Mouse (Mus musculus) lung, postnatal 4 days (tissue): ENCODE data around the gene Tnik.
A peak's percentile ranks its signal among the peaks of the same experiment; 100 is the strongest.

Source experiments
- DNase-seq, 2 experiments: peaks; one replicate each; pipeline ENCODE4 v3.0.0; 2021

Tnik gene

DNA sequence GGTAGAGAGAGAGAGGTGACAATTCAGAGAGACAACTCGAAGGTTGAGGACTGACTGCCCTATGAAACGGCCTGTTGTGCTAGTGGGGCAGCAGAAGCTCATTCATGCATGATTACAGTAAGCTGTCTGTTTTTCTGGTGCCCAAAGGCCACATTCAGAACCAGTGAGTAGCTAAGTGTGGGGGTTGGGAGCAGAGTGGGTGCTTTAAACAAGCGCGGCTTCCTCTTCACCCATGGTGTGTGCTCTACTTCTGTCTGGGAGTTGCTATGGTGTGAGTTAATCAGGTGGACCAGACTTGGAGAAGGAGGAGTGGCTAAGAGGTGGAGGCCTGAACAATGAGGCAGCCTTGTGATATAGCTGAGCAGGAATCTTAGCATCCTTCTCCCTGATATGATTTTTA is 2.2 kb downstream of the Tnik start:
- DNase-seq = peak in 1 of 2 experiments; percentile 9

DNA sequence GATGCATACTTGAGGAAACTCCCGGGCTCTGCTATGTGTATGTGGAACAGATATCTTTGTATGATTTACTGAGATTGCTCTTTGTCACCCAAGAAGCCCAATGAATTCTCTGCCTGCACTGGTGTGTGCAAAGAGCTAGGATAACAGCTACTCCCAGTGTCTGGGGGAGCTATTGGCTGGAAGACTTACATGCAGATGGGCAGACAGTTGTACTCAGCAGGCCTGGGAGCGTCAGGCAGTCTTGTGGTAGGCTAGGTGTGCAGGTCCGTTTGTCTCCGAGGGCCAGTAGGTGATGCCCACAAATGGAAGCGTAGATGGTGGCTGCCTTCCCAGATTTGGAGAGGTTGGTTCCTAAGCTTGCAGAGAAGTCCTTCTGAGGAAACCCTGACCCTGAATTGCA is 2.6 kb downstream of the Tnik start:
- DNase-seq = no peak

DNA sequence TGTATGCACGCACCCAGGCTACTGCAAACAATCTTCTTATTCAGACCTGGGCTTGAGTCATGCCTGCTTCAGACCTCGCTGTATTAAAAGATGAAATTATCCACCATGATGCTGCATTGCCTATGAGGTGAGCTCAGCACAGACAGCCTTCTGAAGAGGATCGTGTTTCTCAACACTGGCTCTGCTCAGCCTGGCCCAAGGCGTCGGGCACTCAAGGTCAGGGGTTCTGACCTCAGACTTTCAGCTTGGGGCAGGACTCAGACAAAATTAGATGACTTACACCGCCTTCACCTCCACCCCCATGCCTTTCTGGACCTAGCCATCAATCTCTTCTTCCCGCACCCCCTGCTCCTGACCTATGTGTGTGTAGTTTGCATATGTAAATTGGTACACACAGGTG is 4.2 kb downstream of the Tnik start:
- no peak for DNase-seq

DNA sequence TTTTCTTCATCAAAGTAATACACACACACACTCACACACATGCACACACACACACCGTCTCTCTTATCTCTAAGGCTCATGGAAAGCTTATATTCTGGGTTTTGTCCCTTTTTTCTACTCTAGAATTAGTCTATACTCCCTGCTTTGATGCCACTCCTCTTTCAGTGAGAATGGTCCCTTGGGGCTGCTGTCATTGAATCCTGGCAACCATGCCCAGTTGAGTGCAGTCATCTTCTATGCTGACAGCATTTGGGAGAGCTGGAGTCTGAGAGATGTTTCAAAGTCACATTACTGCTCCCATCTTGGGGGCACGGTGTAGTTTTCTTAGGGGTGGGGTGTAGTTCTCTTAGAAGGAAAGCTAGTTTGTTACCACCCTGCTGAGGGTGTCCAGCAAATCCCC is 6.7 kb downstream of the Tnik start:
- no peak for DNase-seq

DNA sequence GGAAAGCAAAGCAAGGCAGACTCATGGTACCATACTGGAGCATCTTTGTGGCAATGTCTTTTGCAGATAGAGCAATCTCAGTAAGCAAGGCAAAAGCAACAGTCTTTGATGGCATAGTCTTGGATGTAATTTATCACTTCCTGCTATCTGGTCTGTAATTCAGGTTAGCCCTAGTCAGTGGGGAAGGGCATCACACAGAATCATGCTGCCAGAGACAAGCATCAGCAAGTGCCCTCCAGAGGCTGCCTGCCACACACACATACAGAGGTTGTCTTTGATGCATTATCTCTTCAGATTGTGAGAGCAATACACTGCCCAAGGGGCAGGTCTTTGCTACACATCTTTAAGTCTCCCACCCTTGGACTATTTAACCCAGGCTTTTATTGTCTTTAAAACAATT is 8.9 kb downstream of the Tnik start:
- no peak for DNase-seq

GRCm38 (mm10) chr3:28274763-28275162 is 11.7 kb downstream of the Tnik start:
- DNase-seq = no peak

DNA sequence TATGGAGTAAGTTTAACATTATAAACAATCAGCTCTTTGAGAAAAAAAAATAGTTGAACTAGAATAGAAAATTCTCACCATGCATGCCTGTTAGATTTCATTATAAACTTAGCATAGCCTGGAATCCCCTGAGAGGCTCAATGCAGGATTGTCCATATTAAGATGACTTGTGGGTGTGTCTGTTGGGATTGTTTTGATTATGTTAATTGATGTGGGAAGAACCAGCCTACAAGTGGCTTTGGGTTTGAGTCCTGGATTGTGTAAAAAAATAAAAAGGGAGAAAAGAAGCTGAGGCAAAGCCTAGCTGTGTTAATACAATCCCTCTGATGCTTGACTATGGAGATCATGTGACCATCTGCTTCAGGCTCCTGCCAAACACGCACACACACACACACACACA is 26.7 kb downstream of the Tnik start:
- DNase-seq = no peak

- peak; percentile 33 to 35 for DNase-seq
These were observed 38.4 kb downstream of the Tnik start for GRCm38 (mm10) chr3:28301378-28301777.

- DNase-seq = no peak
These were observed 40.9 kb downstream of the Tnik start for GRCm38 (mm10) chr3:28303915-28304314.

DNA sequence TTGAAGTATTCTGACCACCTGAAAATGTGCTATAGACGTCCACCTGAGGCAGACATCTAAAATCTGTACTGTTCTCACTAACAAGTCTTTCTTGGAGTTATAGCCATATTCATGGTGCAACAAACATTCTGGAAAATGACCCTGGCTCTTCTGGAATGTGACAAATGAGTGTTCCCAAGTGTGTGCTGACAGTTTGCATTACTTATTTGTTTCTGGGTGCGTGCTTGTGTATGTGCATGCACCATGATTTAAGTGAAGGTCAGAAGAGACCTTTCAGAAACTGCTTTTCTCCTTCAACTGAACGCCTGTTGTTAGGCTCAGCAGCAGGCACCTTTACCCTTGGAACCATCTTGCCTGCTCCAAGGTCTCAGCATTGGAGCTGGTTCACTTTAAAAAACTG is 43.8 kb downstream of the Tnik start:
- DNase-seq = peak in 1 of 2 experiments; percentile 13

- DNase-seq = no peak
These were observed 51.4 kb downstream of the Tnik start for GRCm38 (mm10) chr3:28314438-28314837.

DNA sequence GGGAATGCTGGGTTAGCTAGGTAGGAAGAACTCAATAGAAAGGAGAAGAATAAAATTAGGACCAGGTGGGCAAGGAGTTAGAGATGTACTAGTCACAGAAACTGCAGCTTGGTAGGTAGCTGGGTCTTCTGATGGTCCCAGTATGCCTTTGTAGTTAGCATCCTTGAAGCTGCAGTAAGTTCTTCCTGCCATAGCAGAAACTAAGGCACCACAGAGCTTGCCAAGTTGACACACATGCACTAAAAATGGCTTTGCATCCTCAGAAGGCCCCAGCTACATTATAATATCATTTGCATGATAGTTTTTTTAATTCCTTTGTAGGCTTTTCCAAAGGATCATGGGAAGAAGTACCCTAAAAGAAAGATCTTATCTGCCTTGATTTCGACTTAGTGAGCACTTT is 54.3 kb downstream of the Tnik start:
- no peak for DNase-seq

DNA sequence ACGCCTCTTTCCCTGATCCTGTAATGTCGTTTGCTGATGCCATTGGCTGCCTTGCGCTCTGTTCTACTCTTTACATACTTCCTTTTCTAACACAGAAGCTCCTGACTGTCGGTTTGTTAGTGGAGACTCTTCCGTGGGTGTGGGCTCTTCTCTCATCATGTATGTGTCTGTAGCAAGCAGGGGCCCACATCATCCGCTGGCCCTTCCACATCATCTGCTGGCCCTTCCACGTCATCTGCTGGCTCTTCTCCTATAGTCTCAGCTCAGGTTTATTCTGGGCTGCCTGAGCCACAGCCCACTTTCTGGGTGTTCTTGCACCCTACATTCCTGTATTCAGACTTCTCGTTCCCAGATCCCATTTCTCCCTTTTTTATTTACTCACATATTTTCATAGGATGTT is 58.6 kb downstream of the Tnik start:
- no peak for DNase-seq

DNA sequence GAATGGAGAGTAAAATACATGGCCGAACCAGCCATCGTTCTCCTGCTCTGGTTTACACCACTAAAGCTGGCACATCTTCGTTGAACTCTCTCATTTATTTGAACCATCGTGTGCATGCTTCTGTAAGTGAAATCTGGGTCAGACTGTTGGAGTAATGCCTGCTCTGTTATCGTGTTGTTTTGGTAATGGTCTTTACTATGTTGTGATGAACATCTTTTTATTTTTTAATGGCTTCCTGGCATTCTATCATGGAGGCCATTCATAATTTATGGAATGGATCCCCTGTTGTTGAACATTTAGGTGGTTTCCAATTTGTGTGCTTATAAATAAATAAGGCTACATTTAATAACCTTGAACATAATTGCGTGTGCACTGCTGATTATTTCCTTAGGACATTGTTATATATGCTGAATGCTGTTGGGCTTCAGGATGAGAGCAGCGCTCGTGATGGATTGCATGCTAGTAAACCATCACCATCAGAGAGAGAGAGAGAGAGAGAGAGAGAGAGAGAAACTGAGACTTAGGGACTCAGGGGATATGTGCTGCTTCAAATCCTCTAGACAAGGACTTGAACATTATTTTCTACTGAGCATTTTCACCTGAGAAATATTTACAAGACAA is 62.7 kb downstream of the Tnik start:
- DNase-seq = no peak

- no peak for DNase-seq
These were observed 69.3 kb downstream of the Tnik start for GRCm38 (mm10) chr3:28332316-28332715.

GRCm38 (mm10) chr3:28333869-28334268 is 70.9 kb downstream of the Tnik start:
- peak; percentile 45 to 78 for DNase-seq

DNA sequence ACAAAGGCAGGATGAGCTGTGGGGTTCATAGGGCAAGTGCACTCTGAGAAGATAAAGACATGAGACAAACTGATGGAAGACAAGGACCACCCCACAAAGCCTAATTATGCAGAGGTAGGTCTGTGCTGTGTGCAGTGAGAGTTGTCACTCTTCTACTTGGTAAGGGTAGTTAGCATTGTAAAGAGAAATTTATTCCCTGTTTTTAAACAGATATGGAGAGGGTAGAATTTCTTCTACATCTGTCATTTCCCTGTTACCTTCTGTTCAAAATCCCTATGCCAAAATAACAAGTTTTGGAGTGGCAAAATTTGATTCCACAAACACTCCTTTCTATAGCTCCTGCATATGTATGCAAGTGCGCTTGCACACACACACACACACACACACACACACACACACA is 71.5 kb downstream of the Tnik start:
- no peak for DNase-seq

DNA sequence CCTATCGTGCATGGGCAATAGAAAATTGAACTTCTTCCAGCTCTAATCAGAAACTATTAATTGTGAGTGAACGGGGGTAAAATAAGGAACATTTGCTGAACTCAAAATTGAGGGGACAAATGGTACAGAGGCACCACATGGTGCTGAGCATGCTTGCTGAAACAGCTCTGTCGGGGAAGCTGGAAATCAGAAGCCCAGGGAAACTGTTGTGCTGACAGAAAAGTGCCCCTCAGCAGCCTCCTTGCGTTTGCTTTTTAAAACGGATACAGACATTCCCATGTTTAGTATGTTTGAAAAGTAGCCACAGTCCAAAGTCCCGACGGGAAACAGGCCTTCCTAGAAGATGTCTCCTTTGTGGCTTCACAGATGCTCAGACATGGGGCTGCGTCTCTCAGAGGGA is 77.1 kb downstream of the Tnik start:
- no peak for DNase-seq

DNA sequence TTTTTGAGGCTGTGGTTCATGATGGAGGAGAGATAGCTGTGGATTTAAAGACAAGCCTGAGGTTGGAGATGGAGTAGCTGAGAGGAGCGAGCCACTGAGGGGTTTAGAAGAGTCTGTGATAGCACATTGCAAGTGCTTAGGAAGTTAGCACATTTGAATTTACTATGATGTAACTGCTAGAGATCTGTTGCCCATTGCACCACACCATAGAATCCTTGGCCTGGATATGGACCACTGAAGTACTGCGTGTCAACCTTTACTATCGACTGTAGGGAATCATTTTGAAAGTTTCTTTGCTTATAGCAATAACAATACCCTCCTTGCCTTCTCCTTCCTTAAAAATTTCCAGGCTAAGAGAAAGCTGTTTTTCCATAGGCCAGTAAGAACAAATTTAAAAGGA is 80.2 kb downstream of the Tnik start:
- DNase-seq = no peak

DNA sequence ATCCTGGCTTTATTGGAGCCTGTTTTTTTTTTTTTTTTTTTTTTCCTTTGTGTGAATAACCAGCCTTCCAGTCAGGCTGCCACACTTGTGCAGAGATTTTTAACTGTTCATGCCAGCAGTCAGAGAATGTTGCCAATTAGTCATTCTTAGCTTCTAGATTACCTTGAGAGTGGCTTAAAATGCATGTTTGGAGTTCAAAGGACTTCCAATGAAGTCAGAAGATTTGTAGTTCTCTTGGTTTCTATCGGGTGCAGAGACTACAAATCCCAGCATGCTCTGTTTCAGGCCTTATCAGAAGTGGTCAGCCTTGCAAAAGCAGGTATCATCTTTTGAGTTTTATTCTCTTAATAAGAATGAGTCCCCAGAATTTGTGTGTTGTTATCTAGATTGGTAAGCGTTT is 80.6 kb downstream of the Tnik start:
- DNase-seq = no peak

DNA sequence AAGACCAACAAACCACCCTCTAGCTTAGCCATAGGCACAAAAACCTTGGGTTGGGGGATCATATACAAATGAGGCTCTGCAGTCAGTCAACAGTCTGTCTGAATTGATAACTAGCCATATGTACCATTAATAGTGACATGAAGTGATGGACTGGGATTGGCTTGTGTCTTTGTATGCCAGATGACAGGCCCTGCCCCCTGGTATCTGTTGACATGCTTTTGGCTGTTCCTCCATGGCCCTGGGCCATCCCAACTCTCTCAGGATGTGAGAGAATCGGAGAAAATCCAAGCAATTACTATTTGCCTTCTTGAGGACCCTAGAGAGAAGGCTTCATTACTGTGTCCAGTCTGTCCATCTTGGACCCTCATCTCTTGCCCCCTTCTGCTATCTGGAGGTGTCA is 82.4 kb downstream of the Tnik start:
- no peak for DNase-seq

DNA sequence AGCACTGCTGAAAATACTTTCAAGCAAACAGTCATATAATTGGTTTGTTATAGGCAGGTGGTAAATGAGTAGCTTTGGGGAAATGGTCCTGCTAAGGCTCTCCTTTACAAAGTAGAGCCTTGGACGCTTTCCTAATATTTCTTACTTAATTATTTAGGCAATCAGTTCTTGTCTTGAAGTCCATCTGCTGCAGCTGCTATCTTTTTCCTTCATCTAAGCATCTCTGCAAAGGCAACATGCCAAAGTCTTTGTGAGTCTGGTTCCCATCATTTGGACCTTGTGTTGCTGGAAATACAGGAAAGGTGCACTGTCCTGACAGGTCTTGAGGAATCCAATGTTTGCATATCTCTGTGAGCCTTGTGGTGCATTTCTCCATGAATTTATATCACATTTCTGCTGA is 82.9 kb downstream of the Tnik start:
- no peak for DNase-seq

- no peak for DNase-seq
These were observed 83.5 kb downstream of the Tnik start for GRCm38 (mm10) chr3:28346476-28346875.

GRCm38 (mm10) chr3:28348746-28349145 is 85.7 kb downstream of the Tnik start:
- DNase-seq = no peak

GRCm38 (mm10) chr3:28350147-28350801 is 87.3 kb downstream of the Tnik start:
- DNase-seq = no peak
